Mouse (Mus musculus): Measurements from ENCODE around the gene Wwc1. TPM values are rescaled to one million over a fixed set of nuclear protein-coding genes. Genes with fewer than 3 reads are reported as not detected.

Wwc1 gene
- polyA plus RNA-seq (2012; rRNA removed) = 19.4 and 33.4 TPM in 2 replicates

DNA sequence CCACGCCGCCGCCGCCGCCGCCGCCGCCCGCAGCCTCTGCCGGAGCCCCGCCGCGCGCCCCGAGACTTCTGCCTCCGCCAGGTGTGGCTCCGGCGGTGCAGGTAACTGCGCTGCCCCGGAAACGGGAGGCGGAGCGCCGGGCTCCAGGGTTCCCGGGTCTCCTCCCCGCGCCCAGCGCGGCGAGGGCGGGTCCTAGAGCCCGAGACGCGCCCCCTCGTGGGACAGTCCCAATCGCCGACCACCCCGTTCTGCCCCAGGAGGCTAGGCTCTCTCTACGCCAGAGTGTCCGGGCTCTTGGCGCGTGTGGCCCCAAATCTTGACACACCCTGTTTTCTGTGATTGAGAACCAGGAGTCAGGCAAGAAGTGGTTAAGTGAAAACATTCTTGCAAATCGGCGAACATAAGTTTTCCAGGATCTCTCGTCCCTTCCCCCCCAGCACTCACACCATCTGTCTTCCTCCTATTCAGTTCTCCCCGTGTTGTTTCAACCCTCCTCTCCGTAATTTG is at the start of gene Wwc1:
Gene Wwc1 (minus strand): TSS at position 117 of the 507 bp plus-strand sequence.

GRCm38 (mm10) chr11:35834022-35834760 is 146.1 kb downstream of the Wwc1 start, which contains the start of gene Rars:
Rars (minus strand) TSS chr11:35834506.

DNA sequence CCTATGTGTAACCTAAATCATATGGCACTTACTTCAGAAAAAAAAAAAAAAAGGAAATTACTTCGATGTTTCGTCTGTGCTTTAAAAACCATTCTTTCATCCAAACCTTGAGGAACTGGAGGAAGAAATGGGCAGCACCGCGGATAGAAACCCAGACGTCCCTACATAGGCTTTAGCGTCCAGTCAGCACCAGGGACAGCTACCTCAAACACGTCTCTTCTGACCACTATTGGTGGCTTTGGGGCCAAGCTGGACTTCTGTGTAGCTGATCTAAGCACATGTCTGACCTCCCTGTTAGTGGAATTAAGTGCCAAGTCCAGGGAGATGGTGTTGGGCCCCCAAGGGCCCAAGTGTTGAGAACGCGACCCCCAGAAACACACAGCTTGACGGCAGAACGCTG is 181.5 kb downstream of the Wwc1 start, which contains the start of gene Fbll1:
Gene Fbll1 (minus strand): TSS at position 11 of the 400 bp plus-strand sequence.

Other genes with a start within 250 kb of the Wwc1 start
- 20.6 and 33.3 TPM in 2 replicates for gene Pank3, start 211.0 kb downstream of the Wwc1 start, polyA plus RNA-seq (2012; rRNA removed)
- gene Fbll1, start 181.6 kb downstream of the Wwc1 start, polyA plus RNA-seq (2012; rRNA removed) = 7.2 and 7.7 TPM in 2 replicates
- 98.4 and 103 TPM in 2 replicates for gene Rars, start 146.0 kb downstream of the Wwc1 start, polyA plus RNA-seq (2012; rRNA removed)

All from central nervous system, embryonic 11.5 days (tissue).